Comparison of ENCODE assay signal across 13 mouse cellular contexts in genomic region chr12:81107278-81108100, GRCm38 (mm10).
A peak's percentile ranks its signal among the peaks of the same experiment; 100 is the strongest.
DNase-seq lines count a peak whose midpoint lies in the region; TF ChIP-seq lines count a peak whose summit lies in the region.
"Had no signal": no experiment of that assay in that cellular context is flagged by ENCODE, and none has a peak within 500 bp of the region (broad histone marks: within the 10 kb centered on the region; RNA-seq: fewer than 3 reads in every experiment).

No protein-coding gene starts in this region.

- WGBS in liver, adult 2 months, result 44% methylated on average over 14 of the region's 14 CpGs

- no peak overlapping the region for H3K27ac ChIP-seq in liver, adult 2 months (replicated peaks; ENCODE audit: insufficient read depth, low read depth, low read length)
- H3K27ac ChIP-seq: lung, embryonic 15.5 days had no signal

- peaks cover 18% of the 10 kb centered on the region for H3K4me1 ChIP-seq in liver, adult 2 months (ENCODE audit: control insufficient read depth, insufficient read depth, low read length)

- DNase-seq in cerebellum, adult 9-11 months, result peak; percentile 34
- no peak for DNase-seq in cerebellum, adult 11 months
- peak; percentile 69 for DNase-seq in liver, adult 2 months (ENCODE audit: extremely low read depth, low read depth, low spot score)
- no peak for DNase-seq in liver
- peak; percentile 43 for DNase-seq in testis, postnatal 10 days (ENCODE audit: low spot score)
- no peak for DNase-seq in testis, postnatal 14 days (ENCODE audit: low spot score)
- no peak for DNase-seq in gastrocnemius, postnatal 10 days
- DNase-seq: B cell, adult 2 months; thymus, adult 18-20 months had no signal

- H3K36me3 ChIP-seq in liver, adult 2 months (ENCODE audit: control insufficient read depth, insufficient read depth, low read length), result peaks cover 9% of the 10 kb centered on the region; the same call in 1 of the 2 replicates
- H3K36me3 ChIP-seq: lung, embryonic 15.5 days; midbrain, embryonic 15.5 days had no signal

- no peaks in the 10 kb centered on the region for H3K27me3 ChIP-seq in liver, adult 2 months (ENCODE audit: control insufficient read depth, insufficient read depth, low read length)
- H3K27me3 ChIP-seq: lung, embryonic 15.5 days; midbrain, embryonic 15.5 days had no signal

- H3K9ac ChIP-seq in liver, adult 2 months (ENCODE audit: low read depth, low read length), result no peak overlapping the region
- H3K9ac ChIP-seq: lung, embryonic 15.5 days; midbrain, embryonic 15.5 days had no signal

- TF ChIP-seq POLR2A in liver, adult 2 months (IDR thresholded peaks at IDR 0.05; ENCODE audit: extremely low read depth, insufficient read depth, low read length), result no peak

- peaks cover 5% of the 10 kb centered on the region; the same call in 1 of the 2 replicates for H3K79me2 ChIP-seq in liver, adult 2 months (ENCODE audit: control insufficient read depth, insufficient read depth, low read length)

- H3K4me3 ChIP-seq in liver, adult 2 months (ENCODE audit: insufficient read depth, low read depth, low read length), result no peak overlapping the region
- H3K4me3 ChIP-seq: erythroblast, embryonic 14.5 days; hindbrain, embryonic 10.5 days; lung, embryonic 15.5 days; midbrain, embryonic 15.5 days had no signal

- no peak for TF ChIP-seq CTCF in liver, adult 2 months (IDR thresholded peaks at IDR 0.05; ENCODE audit: low read depth, low read length)

Comparison
In these comparisons a context has a peak if more than half of its experiments do, and no peak if none do; other contexts are left out.
1. DNase-seq: peak in cerebellum, adult 9-11 months (single experiment), liver, adult 2 months (single experiment) and testis, postnatal 10 days (single experiment); none in cerebellum, adult 11 months (single experiment), liver (single experiment), testis, postnatal 14 days (single experiment) and gastrocnemius, postnatal 10 days (single experiment).